Mouse (Mus musculus) adrenal gland, adult 18-20 months (tissue): ENCODE data around the gene Ibtk. TPM values are rescaled to one million over a fixed set of nuclear protein-coding genes. Genes with fewer than 3 reads are reported as not detected.

ENCODE experiments used
- DNase-seq, 2 experiments: peaks; one replicate each; pipeline ENCODE4 v3.0.0; 2021 to 2022; ENCODE audit warnings: low spot score in 2 of 2
- total RNA-seq, 2 experiments: library from RNA; stranded (reverse); gene quantifications; 1 replicate in 1 of 2; 2 replicates in 1 of 2; pipeline ENCODE4 v1.2.3; 2021

Gene Ibtk
- total RNA-seq, 2 experiments from 2014 or later, result 24.0 to 43.4 TPM

DNA sequence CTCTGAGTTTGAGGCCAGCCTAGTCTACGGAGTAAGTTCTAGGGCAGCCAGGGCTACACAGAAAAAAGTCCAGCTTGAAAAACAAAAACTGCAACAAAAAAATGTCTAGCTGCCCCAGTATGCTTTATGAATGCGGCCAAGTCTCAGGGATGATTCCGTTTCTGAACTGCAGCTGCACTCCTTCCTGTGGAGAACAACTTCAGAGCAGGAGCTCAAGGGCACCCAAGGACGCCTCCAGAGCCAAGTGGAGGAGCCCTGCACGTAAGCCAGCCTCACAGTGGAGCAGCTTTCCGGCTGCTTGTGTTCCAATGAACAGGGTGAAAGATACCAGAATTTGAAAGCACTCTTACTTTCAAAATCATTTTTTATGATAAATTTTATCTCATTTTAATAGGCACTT is 41.8 kb downstream of the Ibtk start:
- no peak for DNase-seq

GRCm38 (mm10) chr9:85701981-85702380 is 47.2 kb downstream of the Ibtk start:
- no peak for DNase-seq

DNA sequence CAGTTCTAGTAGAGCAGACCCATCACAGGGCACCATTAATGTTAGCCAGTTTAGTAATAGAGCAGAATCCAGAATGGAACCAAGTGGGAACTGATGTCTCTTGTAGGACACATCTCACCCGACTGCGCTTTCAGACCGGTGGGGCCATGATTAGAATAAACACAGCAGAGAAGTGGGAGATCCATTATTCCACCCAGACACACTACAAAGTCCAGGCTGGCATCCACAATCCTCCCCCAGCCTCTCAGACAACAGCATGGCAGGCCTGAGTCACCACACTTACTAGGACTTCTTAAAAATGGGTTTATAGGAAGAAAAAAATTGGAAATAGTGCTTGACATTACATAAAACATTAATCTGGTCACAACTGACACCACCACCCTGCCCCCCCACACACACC is 53.5 kb downstream of the Ibtk start:
- no peak for DNase-seq

DNA sequence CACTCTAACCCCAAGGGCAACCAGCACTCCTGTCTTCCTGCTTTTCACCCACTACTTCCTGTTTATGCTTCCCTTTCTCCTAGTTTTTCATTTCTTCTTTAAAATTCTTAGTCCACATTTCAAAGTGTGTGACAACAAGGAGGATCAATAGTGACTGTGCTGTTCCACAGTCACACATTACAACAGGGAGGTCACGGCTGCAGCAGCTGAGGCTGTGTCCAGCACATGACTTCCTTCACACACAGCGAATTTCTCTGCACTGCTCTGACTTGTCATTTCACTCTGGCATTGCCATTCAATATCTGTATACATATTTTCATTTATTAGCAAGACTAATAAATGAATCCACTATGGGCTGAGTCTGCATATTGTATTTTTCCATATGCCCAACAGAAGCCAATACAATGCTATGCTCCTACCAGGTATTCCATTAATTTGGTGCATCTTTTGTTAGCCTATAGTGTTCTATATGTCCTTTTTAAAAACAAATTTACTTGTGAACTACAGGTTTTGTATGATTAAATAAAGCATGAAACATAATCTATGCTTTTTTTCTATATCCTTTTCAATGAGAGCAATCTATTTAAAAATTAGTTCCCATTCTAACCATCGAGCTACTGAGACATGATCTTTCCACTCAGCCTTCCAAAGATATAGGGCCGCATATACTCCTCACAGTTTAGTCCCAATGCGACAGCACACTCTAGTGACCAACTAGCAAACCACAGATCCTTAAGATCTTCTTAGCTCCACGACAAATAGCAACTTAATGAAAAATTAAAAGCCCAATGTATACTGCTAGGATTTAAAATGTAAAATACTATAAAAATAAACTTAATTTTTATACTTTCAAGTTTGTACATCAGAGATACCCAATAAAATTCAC is 55.7 kb downstream of the Ibtk start:
- DNase-seq, result no peak

DNA sequence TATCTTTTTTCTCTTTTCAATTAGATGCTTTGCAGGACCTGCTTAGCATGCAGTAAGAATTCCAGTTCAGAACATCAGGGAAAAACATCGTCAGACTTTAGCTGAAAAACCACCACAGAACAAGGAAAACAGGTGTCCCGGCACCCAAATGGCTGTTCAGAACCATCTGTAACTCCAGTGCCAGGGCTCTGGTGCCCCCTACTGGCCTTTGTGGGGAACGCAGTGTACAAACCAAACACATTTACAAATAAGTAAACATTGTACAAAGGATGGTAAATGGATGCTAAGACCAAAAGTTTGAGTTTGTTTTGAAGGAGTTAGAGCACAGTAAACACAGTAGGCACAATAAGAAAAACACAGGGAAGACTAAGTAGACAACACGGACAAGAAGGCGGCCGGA is 64.1 kb downstream of the Ibtk start:
- no peak for DNase-seq

DNA sequence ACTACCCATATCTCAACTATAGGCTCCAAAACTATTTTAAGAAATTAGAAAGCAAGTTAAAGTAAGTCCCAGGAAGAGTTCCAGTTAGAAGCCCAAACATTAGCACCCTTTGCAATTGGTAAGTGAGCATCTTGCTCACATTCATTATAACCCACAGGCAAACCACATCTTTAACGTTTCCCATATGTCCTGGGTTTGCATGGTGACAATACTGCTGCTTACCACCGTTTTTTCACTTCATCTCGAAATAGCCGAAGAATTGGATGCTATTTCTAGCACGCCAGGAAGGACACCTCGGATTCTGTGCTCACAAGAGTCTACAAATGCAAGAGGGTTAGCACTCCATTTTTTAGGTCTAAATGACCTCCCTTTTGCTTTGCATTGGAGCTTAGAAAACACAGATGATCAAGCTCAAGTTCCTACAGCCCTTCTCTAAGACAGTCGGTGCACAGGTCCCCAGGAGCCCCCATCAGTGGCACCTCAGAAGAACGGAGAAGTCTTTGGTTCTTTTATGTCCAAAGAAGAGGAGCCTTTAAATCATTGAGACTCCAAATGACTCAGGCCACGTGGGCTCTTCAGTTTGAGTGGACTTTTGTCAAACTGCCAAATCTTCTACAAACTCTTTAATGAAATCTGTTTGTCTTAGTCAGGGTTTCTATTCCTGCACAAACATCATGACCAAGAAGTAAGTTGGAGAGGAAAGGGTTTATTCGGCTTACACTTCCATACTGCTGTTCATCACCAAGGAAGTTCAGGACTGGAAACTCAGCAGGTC is 73.8 kb downstream of the Ibtk start:
- DNase-seq, result no peak

DNA sequence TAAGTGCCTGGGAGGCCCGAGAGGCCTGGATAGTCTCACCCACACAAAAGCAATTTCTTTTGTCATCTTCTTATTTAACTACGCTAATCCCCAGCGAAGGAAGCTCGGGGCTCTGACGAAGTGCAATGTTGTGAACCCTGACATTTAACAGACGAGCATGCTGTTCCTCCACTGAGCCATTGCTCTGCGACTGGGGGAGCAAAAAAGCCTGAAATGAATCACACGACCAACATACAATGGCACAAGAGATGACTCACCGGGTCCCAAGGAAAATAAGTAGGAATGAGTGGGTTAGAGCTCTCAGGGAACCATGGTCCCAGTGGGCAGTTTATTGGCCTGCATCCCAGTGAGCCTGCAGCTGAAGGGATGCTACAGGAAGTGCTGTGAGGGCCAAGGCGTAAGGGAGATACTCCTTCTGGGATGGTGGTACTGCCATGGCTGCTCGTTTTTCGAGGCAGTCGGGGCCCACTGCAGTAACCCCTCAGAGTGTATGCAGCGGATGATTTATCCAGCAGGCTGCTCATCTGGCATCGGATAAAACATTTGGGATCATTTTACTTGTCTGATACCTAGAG is 75.1 kb downstream of the Ibtk start:
- peak; percentile 19 to 26 for DNase-seq

GRCm38 (mm10) chr9:85671582-85672331 is 77.4 kb downstream of the Ibtk start:
- no peak for DNase-seq

- DNase-seq, result no peak
These were observed 84.8 kb downstream of the Ibtk start for GRCm38 (mm10) chr9:85664316-85664715.

- no peak for DNase-seq
These were observed 85.3 kb downstream of the Ibtk start for GRCm38 (mm10) chr9:85663810-85664209.

DNA sequence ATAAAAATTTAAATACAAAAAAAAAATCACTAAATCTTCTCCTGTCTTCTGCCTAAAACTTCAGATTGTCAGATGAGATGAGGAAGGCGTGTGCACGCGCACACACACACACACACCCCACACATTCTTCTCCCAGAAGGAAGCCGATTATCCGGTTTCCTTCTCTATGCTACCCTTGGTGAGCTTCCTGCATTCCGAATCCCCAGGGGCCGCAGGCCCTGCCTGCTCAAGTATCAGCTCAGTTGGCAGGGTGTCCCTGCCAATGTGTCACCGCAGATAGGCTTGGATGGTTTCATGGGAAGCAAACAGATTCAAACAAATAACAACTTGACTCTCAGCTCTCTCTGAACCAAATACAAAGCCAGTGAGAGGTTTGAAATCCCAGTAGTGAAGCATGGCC is 86.0 kb downstream of the Ibtk start:
- no peak for DNase-seq

- DNase-seq, result no peak
These were observed 95.7 kb downstream of the Ibtk start for GRCm38 (mm10) chr9:85653401-85653800.

DNA sequence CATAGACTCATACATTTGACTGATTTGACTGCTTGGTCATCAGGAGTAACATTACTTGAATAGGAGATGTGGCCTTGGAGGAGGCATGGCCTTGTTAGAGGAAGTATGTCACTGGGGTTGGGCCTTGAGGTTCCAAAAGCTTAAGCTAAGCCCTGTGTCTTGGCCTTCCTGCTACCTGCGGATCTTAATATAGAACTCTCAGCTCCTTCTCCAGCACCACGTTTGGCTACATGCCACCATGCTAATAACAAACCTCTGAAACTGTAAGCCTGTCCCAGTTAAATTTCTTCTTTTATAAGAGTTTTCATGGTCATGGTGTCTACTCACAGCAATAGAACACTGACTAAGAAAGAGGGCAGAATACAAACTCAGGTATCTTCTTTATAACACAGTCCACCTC is 110.9 kb downstream of the Ibtk start:
- DNase-seq, result no peak

Other genes starting within 250 kb of the Ibtk start
- gene Tpbg, start 93.0 kb upstream of the Ibtk start, total RNA-seq, result 1 to 10 TPM; 1.3 to 1.4 TPM